Mouse (Mus musculus) liver, adult 2 months (tissue): Measurements from ENCODE around the gene Itpr2.

Experiments
- CTCF ChIP-seq: fragments of 200-500 bp; IDR thresholded peaks from 2 replicates; pipeline ENCODE4 v1.5.1; 2011; ENCODE audit warnings: low read depth, low read length, control low read depth
- POLR2A ChIP-seq: fragments of 200-500 bp; IDR thresholded peaks from 2 replicates; pipeline ENCODE4 v1.6.1; 2011; ENCODE audit warnings: low read length, control low read depth; ENCODE audit not compliant: insufficient read depth; ENCODE audit errors: extremely low read depth

GRCm38 (mm10) chr6:146474166-146474565 is 27.9 kb downstream of the Itpr2 start:
- no peak for TF ChIP-seq CTCF
- no peak for TF ChIP-seq POLR2A
